Mouse (Mus musculus): ENCODE data around the gene Slco3a1.

- no peak for TF ChIP-seq GATA1 (IDR thresholded peaks at IDR 0.05; ENCODE audit: borderline replicate concordance, low read length)
- TF ChIP-seq FLI1 (IDR thresholded peaks at IDR 0.05; ENCODE audit: low read length): no peak
These were observed 9.0 kb downstream of the Slco3a1 start for GRCm38 (mm10) chr7:74545498-74545990.
